Mouse (Mus musculus) megakaryocyte, adult 5-6 weeks (primary cell): ENCODE data around the gene Olfr1418. TPM values are rescaled to one million over a fixed set of nuclear protein-coding genes. Genes with fewer than 3 reads are reported as not detected.
"Not testable (repeated sequence)": the region's sequence is repeated elsewhere in the genome, so short reads cannot be mapped to it uniquely, and the experiment has no call there.

ENCODE experiments used
- ATAC-seq: 2 replicates; pipeline ENCODE4 v1.8.0; 2016; ENCODE audit warnings: mild to moderate bottlenecking, inconsistent platforms; ENCODE audit not compliant: poor library complexity, severe bottlenecking
- total RNA-seq, 2 experiments: library from RNA; stranded (forward) in 1 of 2; stranded (reverse) in 1 of 2; fragments of 153-499, 151-499 nt in 1 of 2; fragments of 221-1000, 200-1000 nt in 1 of 2; gene quantifications; 2 replicates each; pipeline versions ENCODE4 v1.2.3 to v1.2.4; 2015 to 2017

Olfr1418 gene
- total RNA-seq (2015) (not detected in 2 replicates), total RNA-seq (2017) (not detected in 2 replicates)

DNA sequence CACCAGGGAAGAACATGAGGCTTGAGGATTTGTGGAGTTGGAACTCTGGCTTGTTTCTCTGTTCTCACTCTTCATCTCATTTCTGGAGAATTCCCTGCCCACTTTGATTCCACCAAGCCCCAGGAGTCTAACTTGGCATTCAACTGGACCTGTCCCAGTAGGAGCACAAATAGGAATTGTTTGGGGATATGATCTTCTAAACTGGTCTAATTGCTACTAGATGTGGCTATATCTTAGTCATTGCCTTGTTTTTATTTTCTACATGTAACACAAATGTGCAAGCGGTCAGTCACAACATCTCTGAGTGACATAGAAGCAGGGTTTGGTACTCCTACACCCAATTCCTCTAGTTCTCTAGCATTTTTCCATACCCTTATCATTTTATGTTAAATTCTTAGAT, at the start of gene Olfr1418:
Gene Olfr1418 (minus strand): TSS at position 101 of the 400 bp plus-strand sequence.
- ATAC-seq: no peak

DNA sequence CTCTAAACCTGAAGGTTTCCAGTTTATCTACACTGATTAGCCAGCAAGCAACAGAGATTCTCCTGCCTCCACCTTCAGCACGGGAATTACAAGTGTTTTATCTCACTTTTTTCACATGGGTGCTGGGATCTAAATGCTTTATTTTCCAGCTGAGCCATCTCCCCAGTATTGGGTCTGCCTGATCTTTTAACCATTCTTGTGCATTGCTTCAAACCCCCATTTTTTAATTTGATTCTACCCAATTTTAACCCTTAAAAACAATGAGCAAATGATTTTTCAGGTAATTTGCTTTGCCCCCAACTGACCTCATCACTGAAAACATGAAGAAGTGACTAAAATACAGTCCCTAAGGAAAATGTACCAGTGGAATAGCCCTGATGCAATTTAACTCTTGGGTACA, 25.4 kb upstream of the Olfr1418 start, which contains the start of gene Olfr1420:
Gene Olfr1420 (plus strand): TSS at position 301 of the 400 bp plus-strand sequence.
- no peak for ATAC-seq

DNA sequence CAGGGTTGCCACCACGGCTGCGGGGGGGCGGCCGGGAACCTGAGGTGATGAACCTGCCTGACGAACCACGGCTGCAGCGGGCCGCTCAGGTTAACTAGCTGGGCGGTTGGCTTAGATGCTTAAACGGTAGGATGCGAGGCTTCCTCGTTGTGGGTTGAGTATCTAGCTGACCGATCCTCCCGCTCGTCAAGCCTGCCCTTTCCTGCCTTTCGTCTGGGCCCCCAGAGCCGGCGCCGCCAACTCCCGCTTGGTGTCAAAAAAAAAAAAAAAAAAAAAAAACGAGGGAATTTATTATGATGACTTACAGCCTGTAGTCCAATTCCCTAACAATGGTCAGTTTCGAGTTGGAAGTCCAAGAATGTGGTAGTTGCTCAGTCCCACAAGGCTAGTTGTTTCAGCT, 17.5 kb upstream of the Olfr1418 start:
- ATAC-seq: not testable (repeated sequence)

- no peak for ATAC-seq
Observed at GRCm38 (mm10) chr19:11875006-11875405, 14.1 kb upstream of the Olfr1418 start, which contains the start of gene Olfr1419. Gene Olfr1419 (minus strand): TSS chr19:11875106.

GRCm38 (mm10) chr19:11867837-11868236, 7.0 kb upstream of the Olfr1418 start:
- ATAC-seq: no peak

GRCm38 (mm10) chr19:11856506-11856905, 4.4 kb downstream of the Olfr1418 start:
- no peak for ATAC-seq

DNA sequence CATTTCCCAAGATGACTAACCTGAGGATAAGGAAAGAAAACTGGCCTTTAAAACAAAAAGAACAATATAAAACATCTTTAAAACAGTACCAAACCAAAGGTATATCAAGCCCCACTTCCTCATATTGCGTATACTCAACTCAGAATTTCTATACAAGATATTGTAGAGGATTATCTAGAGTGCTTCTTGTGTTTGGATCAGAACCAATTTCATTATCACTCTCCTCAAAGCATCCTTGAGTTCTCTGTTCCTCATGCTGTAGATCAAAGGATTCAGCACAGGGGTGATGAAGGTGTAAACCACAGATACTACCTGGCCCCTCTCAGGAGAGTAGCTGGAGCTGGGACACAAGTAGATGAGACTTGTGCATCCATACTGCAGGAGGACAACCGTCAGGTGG, 6.0 kb downstream of the Olfr1418 start:
- ATAC-seq: no peak

DNA sequence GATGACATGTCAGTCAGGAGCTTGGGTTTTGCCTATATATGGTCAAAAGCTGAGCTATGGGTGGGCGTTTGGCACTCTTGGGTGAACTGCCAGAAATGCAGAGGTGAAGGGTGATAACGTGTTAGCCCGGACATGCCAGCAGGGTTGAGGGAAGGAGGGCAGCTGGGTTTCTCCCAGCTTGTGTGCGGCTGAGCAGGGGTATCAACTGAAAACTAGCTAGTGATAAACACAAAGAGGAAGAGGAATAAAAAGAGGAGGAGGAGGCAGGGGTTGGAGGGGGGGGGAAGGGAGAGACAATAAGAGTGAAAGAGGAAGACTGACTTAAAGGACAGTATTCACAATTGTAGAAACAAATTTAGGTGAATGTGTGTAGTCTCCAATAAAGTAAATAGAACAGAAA, 8.2 kb downstream of the Olfr1418 start:
- ATAC-seq: no peak

- ATAC-seq: no peak
Observed at GRCm38 (mm10) chr19:11846333-11846732, 14.5 kb downstream of the Olfr1418 start.

- no peak for ATAC-seq
Observed at GRCm38 (mm10) chr19:11839119-11839518, 21.7 kb downstream of the Olfr1418 start, which contains the start of gene Olfr1417. Gene Olfr1417 (minus strand): TSS chr19:11839219.

GRCm38 (mm10) chr19:11823346-11824065, 37.4 kb downstream of the Olfr1418 start:
- ATAC-seq: no peak

- no peak for ATAC-seq
Observed at GRCm38 (mm10) chr19:11820211-11820610, 40.7 kb downstream of the Olfr1418 start.

- peak; percentile 79 for ATAC-seq
Observed at GRCm38 (mm10) chr19:11819800-11820199, 41.1 kb downstream of the Olfr1418 start.

DNA sequence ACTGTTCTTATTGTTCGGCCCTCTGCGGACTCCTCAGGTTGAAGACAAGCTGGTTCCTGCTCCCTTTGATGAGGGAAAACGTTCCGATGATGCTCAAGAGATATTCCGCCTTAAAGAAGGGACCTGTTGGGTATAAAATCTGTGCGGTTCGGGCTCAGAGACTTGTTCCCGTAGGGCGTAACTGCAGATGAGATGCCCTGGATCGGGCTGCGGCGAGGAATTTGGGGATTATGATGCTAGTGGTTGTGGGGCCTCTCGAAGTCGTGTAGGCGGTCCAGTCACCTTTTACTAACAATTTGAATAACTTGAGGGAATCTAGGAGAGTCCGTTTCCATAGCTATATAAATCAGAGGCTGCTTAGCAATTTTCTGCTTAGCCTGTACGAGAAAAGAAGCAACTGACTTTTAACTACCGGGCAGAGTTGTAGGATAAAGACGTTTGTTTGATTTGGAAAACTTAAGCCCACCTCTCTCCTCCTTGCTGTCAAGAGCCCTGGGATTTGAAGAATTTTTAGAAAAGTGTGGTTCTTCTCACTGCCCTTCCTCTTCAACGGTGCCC, 41.6 kb downstream of the Olfr1418 start, which contains the start of gene Stx3:
Gene Stx3 (minus strand): TSS at position 261 of the 558 bp plus-strand sequence.
- no peak for ATAC-seq

GRCm38 (mm10) chr19:11818199-11819142, 42.4 kb downstream of the Olfr1418 start:
- ATAC-seq: peak; percentile 47

- ATAC-seq: no peak
Observed at GRCm38 (mm10) chr19:11817586-11817985, 43.3 kb downstream of the Olfr1418 start.

GRCm38 (mm10) chr19:11816706-11817105, 44.2 kb downstream of the Olfr1418 start:
- ATAC-seq: no peak

- no peak for ATAC-seq
Observed at GRCm38 (mm10) chr19:11814742-11815333, 46.0 kb downstream of the Olfr1418 start.

DNA sequence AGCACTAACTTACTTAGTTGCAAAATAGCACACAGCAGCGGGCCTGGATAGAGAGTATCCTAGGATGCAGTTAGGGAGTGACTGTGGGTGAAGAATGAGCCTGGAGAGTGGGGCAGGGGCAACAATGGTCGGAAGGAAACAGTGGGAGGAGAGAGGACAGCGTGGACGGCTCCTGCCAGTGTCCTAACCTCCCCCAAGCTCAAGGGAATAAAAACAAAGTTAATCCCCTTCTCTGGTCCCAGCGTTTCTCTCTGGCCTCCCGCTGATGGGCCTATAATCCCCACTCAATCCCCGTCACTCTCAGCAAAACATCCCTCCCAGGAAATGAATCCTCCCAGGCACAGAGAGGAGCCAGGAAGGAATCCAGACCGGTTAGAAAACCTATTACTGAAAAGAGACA, 47.2 kb downstream of the Olfr1418 start:
- ATAC-seq: no peak

GRCm38 (mm10) chr19:11813136-11813535, 47.7 kb downstream of the Olfr1418 start:
- ATAC-seq: no peak
